In the genomic region with DNA sequence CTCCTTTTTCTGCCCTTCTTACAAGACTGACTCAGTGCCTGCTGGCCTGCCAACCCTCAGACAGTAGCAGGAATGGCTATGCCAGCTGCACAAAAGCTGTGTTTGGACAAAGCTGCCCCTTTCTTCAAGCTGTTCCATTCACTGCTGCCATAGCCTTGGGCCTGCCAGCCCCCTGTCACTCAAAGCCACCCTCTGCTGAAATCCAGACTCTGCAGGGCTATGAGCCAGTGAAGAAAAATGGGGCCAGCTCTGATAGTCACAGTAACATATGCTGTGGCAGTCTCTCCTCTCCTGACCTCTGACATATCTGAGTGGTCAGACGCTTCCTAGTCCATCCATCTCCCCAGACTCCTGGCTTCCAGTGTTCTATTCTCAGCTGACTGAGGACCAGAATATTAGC, we compare ENCODE assay signal across 10 mouse cellular contexts.
DNase-seq lines count a peak whose midpoint lies in the region; ATAC-seq and TF ChIP-seq lines count a peak whose summit lies in the region.
"Had no signal": no experiment of that assay in that cellular context is flagged by ENCODE, and none has a peak within 500 bp of the region (broad histone marks: within the 10 kb centered on the region; RNA-seq: fewer than 3 reads in every experiment).

No protein-coding gene starts in this region.

- peak; percentile 18 for DNase-seq in adrenal gland, postnatal 14 days
- DNase-seq in adrenal gland, adult 18-20 months (ENCODE audit: low spot score in 2 of 2): no peak
- peak; percentile 52 to 60 for DNase-seq in cerebellum, adult 18-20 months
- DNase-seq in midbrain, postnatal 0 days (ENCODE audit: low spot score): peak; percentile 95

- H3K36me3 ChIP-seq in hindbrain, embryonic 15.5 days: no peaks in the 10 kb centered on the region
- H3K36me3 ChIP-seq in midbrain, postnatal 0 days (ENCODE audit: insufficient read depth, low read length): no peaks in the 10 kb centered on the region
- no peaks in the 10 kb centered on the region for H3K36me3 ChIP-seq in liver, embryonic 12.5 days
- no peaks in the 10 kb centered on the region for H3K36me3 ChIP-seq in intestine, embryonic 16.5 days (ENCODE audit: control insufficient read depth, insufficient read depth, low read length)
- H3K36me3 ChIP-seq: embryonic facial prominence, embryonic 15.5 days; liver, embryonic 15.5 days had no signal

- peak; percentile 91 for ATAC-seq in hindbrain, embryonic 15.5 days (ENCODE audit: low FRiP score, low read depth)
- peak; percentile 87 for ATAC-seq in midbrain, postnatal 0 days (ENCODE audit: low FRiP score)
- ATAC-seq in liver, embryonic 12.5 days: no peak
- no peak for ATAC-seq in intestine, embryonic 16.5 days
- ATAC-seq in megakaryocyte-erythroid progenitor cell, adult 5-6 weeks (replicated peaks; ENCODE audit: low FRiP score, low TSS enrichment, poor library complexity, severe bottlenecking): no peak

- H3K4me2 ChIP-seq in hindbrain, embryonic 15.5 days: no peak overlapping the region
- no peak overlapping the region for H3K4me2 ChIP-seq in midbrain, postnatal 0 days (ENCODE audit: low read depth, low read length, poor library complexity, severe bottlenecking)
- no peak overlapping the region for H3K4me2 ChIP-seq in liver, embryonic 12.5 days
- no peak overlapping the region for H3K4me2 ChIP-seq in intestine, embryonic 16.5 days (ENCODE audit: low read depth, low read length)
- H3K4me2 ChIP-seq: embryonic facial prominence, embryonic 15.5 days; liver, embryonic 15.5 days had no signal

- 50% methylated on average over 1 of the region's 1 CpGs for WGBS in hindbrain, embryonic 15.5 days
- whole genome bisulfite sequencing in midbrain, postnatal 0 days: 67% methylated on average over 1 of the region's 1 CpGs
- 53% methylated on average over 1 of the region's 1 CpGs for WGBS in liver, embryonic 12.5 days (ENCODE audit: insufficient replicate concordance)
- 41% methylated on average over 1 of the region's 1 CpGs for WGBS in intestine, embryonic 16.5 days

- TF ChIP-seq CTCF in midbrain, postnatal 0 days (IDR thresholded peaks at IDR 0.05): no peak

- peak overlapping the region; percentile 28; the same call in 1 of the 2 replicates for H3K27ac ChIP-seq in hindbrain, embryonic 15.5 days (replicated peaks)
- H3K27ac ChIP-seq in midbrain, postnatal 0 days (ENCODE audit: low read depth, low read length): no peak overlapping the region
- H3K27ac ChIP-seq in liver, embryonic 12.5 days: no peak overlapping the region
- H3K27ac ChIP-seq in intestine, embryonic 16.5 days (ENCODE audit: low read length): no peak overlapping the region
- H3K27ac ChIP-seq: embryonic facial prominence, embryonic 15.5 days; liver, embryonic 15.5 days had no signal

- no peaks in the 10 kb centered on the region for H3K9me3 ChIP-seq in hindbrain, embryonic 15.5 days
- H3K9me3 ChIP-seq in midbrain, postnatal 0 days (ENCODE audit: low read length): no peaks in the 10 kb centered on the region
- no peaks in the 10 kb centered on the region for H3K9me3 ChIP-seq in liver, embryonic 12.5 days (replicated peaks)
- H3K9me3 ChIP-seq in intestine, embryonic 16.5 days (ENCODE audit: control insufficient read depth, low read length): no peaks in the 10 kb centered on the region
- H3K9me3 ChIP-seq: embryonic facial prominence, embryonic 15.5 days; liver, embryonic 15.5 days had no signal

- H3K27me3 ChIP-seq in hindbrain, embryonic 15.5 days: no peaks in the 10 kb centered on the region
- no peaks in the 10 kb centered on the region for H3K27me3 ChIP-seq in midbrain, postnatal 0 days (ENCODE audit: insufficient read depth, low read length)
- H3K27me3 ChIP-seq in liver, embryonic 12.5 days (replicated peaks): no peaks in the 10 kb centered on the region
- no peaks in the 10 kb centered on the region for H3K27me3 ChIP-seq in intestine, embryonic 16.5 days (replicated peaks; ENCODE audit: control insufficient read depth, insufficient read depth, low read length)
- H3K27me3 ChIP-seq: embryonic facial prominence, embryonic 15.5 days; liver, embryonic 15.5 days had no signal

- no peak overlapping the region for H3K4me3 ChIP-seq in hindbrain, embryonic 15.5 days
- H3K4me3 ChIP-seq in midbrain, postnatal 0 days (ENCODE audit: low read depth, low read length): no peak overlapping the region
- no peak overlapping the region for H3K4me3 ChIP-seq in liver, embryonic 12.5 days
- no peak overlapping the region for H3K4me3 ChIP-seq in intestine, embryonic 16.5 days (ENCODE audit: low read length)
- H3K4me3 ChIP-seq: embryonic facial prominence, embryonic 15.5 days; liver, embryonic 15.5 days had no signal

- H3K4me1 ChIP-seq in hindbrain, embryonic 15.5 days (replicated peaks): peaks cover 19% of the 10 kb centered on the region
- peaks cover 4% of the 10 kb centered on the region for H3K4me1 ChIP-seq in midbrain, postnatal 0 days (ENCODE audit: insufficient read depth, low read length)
- no peaks in the 10 kb centered on the region for H3K4me1 ChIP-seq in liver, embryonic 12.5 days
- H3K4me1 ChIP-seq in intestine, embryonic 16.5 days (ENCODE audit: control insufficient read depth, insufficient read depth, low read length): no peaks in the 10 kb centered on the region
- H3K4me1 ChIP-seq: liver, embryonic 15.5 days had no signal

- H3K9ac ChIP-seq in hindbrain, embryonic 15.5 days: no peak overlapping the region
- no peak overlapping the region for H3K9ac ChIP-seq in midbrain, postnatal 0 days (replicated peaks; ENCODE audit: low read length, poor library complexity, severe bottlenecking)
- no peak overlapping the region for H3K9ac ChIP-seq in liver, embryonic 12.5 days
- no peak overlapping the region for H3K9ac ChIP-seq in intestine, embryonic 16.5 days (ENCODE audit: low read depth, low read length)
- H3K9ac ChIP-seq: embryonic facial prominence, embryonic 15.5 days; liver, embryonic 15.5 days had no signal

Comparison
In these comparisons a context has a peak if more than half of its experiments do, and no peak if none do; other contexts are left out.
1. DNase-seq: peak in adrenal gland, postnatal 14 days (single experiment), cerebellum, adult 18-20 months (2 of 2) and midbrain, postnatal 0 days (single experiment); none in adrenal gland, adult 18-20 months (0 of 2).
2. ATAC-seq: peak in hindbrain, embryonic 15.5 days (single experiment) and midbrain, postnatal 0 days (single experiment); none in liver, embryonic 12.5 days (single experiment), intestine, embryonic 16.5 days (single experiment) and megakaryocyte-erythroid progenitor cell, adult 5-6 weeks (single experiment).